Mouse (Mus musculus): ENCODE measurements around the gene Dvl2.

DNA sequence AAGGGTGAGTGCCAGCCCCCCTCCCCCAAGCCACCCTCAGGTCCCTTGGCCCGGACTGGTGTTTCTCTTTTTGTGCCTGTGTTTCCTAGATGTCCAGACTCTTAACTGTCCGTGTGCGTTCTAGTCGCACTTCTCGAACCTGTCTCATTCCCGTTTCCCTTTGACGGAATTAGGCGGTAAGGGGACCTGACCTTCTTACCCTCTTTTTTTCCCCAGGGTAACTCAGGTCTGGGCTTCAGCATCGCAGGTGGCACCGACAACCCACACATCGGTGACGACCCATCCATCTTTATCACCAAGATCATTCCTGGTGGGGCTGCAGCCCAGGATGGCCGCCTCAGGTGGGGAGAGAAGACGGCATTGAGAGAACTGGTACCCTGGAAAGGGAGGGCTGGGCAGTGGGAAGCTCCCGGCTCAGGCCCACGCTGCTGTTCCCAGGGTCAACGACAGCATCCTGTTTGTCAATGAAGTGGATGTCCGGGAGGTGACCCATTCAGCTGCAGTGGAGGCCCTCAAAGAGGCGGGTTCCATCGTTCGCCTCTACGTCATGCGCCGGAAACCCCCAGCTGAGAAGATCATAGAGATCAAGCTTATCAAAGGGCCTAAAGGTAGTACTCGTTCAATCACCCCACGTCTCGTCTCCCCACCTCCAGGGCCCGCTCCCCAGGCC lies 30.4 kb downstream of the Dvl2 start:
- TF ChIP-seq POLR2A (IDR thresholded peaks at IDR 0.05; ENCODE audit: borderline replicate concordance, extremely low read depth, insufficient read depth, insufficient read length, poor library complexity, severe bottlenecking), result no peak
- TF ChIP-seq CTCF (IDR thresholded peaks at IDR 0.05; ENCODE audit: borderline replicate concordance, extremely low read depth, insufficient read depth, insufficient read length), result no peak

Measured in brain, embryonic 14.5 days (tissue).